Mouse (Mus musculus): ENCODE results near the gene Ube2g2. TPM values are rescaled to one million over a fixed set of nuclear protein-coding genes. Genes with fewer than 3 reads are reported as not detected.

The Ube2g2 gene
- polyA plus RNA-seq, 1 experiment from 2014 or later, result 40.5 TPM

- no peak for DNase-seq (ENCODE audit: low spot score)
- Histone ChIP-seq H3K4me1 (replicated peaks; ENCODE audit: control insufficient read depth, insufficient read depth, low read length) (no peaks in the 10 kb centered on the region), H3K9me3 (ENCODE audit: control insufficient read depth, low read length) (no peaks in the 10 kb centered on the region), H3K27me3 (ENCODE audit: control insufficient read depth, insufficient read depth, low read length) (no peaks in the 10 kb centered on the region), H3K4me3 (ENCODE audit: low read depth, low read length) (no peak overlapping the region), H3K4me2 (replicated peaks; ENCODE audit: low read depth, low read length) (no peak overlapping the region), H3K9ac (ENCODE audit: low read depth, low read length) (no peak overlapping the region), H3K36me3 (ENCODE audit: control insufficient read depth, insufficient read depth, low read length) (peaks cover 6% of the 10 kb centered on the region), H3K27ac (ENCODE audit: low read depth, low read length) (no peak overlapping the region)
- ATAC-seq (ENCODE audit: low FRiP score), result no peak
- WGBS, result 92% methylated on average over 3 of the region's 3 CpGs
Measured at GRCm38 (mm10) chr10:77613409-77613808, 8.7 kb upstream of the Ube2g2 start.

DNA sequence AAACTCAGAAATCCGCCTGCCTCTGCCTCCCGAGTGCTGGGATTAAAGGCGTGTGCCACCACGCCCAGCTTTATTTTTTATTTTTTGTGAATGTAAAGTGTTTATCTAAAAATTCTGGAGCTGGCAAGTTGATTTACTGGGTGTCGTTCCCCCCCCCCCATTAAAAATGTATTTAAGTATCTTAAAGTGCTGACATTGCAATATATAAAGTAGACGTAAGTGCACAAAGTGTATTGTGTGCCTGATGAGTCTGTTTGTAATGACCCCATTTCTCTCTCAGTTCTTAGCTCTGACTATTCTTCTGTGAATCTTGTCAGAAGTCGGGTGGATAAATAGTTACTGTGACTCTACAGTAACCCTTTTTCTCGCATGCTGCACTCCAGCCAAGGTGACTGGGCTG is 6.4 kb upstream of the Ube2g2 start:
- Histone ChIP-seq H3K27me3 (ENCODE audit: control insufficient read depth, insufficient read depth, low read length) (no peaks in the 10 kb centered on the region), H3K9ac (ENCODE audit: low read depth, low read length) (no peak overlapping the region), H3K4me2 (replicated peaks; ENCODE audit: low read depth, low read length) (no peak overlapping the region), H3K4me3 (ENCODE audit: low read depth, low read length) (no peak overlapping the region), H3K9me3 (ENCODE audit: control insufficient read depth, low read length) (no peaks in the 10 kb centered on the region), H3K36me3 (ENCODE audit: control insufficient read depth, insufficient read depth, low read length) (peaks cover 6% of the 10 kb centered on the region; the same call in 1 of the 2 replicates), H3K27ac (ENCODE audit: low read depth, low read length) (no peak overlapping the region), H3K4me1 (replicated peaks; ENCODE audit: control insufficient read depth, insufficient read depth, low read length) (no peaks in the 10 kb centered on the region)
- WGBS, result 95% methylated on average over 8 of the region's 8 CpGs
- DNase-seq (ENCODE audit: low spot score) (no peak), ATAC-seq (ENCODE audit: low FRiP score) (no peak)

- DNase-seq (ENCODE audit: low spot score), result no peak
- no peak overlapping the region for H3K27ac ChIP-seq (ENCODE audit: low read depth, low read length)
- no peak overlapping the region for H3K4me3 ChIP-seq (ENCODE audit: low read depth, low read length)
- ATAC-seq (ENCODE audit: low FRiP score), result no peak
- H3K36me3 ChIP-seq (ENCODE audit: control insufficient read depth, insufficient read depth, low read length), result peaks cover 6% of the 10 kb centered on the region; the same call in 1 of the 2 replicates
- no peaks in the 10 kb centered on the region for H3K27me3 ChIP-seq (ENCODE audit: control insufficient read depth, insufficient read depth, low read length)
- no peak overlapping the region for H3K4me2 ChIP-seq (replicated peaks; ENCODE audit: low read depth, low read length)
- WGBS, result 96% methylated on average over 9 of the region's 9 CpGs
- no peaks in the 10 kb centered on the region for H3K9me3 ChIP-seq (ENCODE audit: control insufficient read depth, low read length)
- no peaks in the 10 kb centered on the region for H3K4me1 ChIP-seq (replicated peaks; ENCODE audit: control insufficient read depth, insufficient read depth, low read length)
- H3K9ac ChIP-seq (ENCODE audit: low read depth, low read length), result no peak overlapping the region
Measured at GRCm38 (mm10) chr10:77616166-77616565, 5.9 kb upstream of the Ube2g2 start.

GRCm38 (mm10) chr10:77616926-77617325 is 5.1 kb upstream of the Ube2g2 start:
- H3K4me2 ChIP-seq (replicated peaks; ENCODE audit: low read depth, low read length), result no peak overlapping the region
- ATAC-seq (ENCODE audit: low FRiP score) (no peak), DNase-seq (ENCODE audit: low spot score) (no peak)
- H3K4me3 ChIP-seq (ENCODE audit: low read depth, low read length), result no peak overlapping the region
- no peak overlapping the region for H3K27ac ChIP-seq (ENCODE audit: low read depth, low read length)
- no peaks in the 10 kb centered on the region for H3K4me1 ChIP-seq (replicated peaks; ENCODE audit: control insufficient read depth, insufficient read depth, low read length)
- WGBS, result 95% methylated on average over 7 of the region's 7 CpGs
- no peak overlapping the region for H3K9ac ChIP-seq (ENCODE audit: low read depth, low read length)
- H3K27me3 ChIP-seq (ENCODE audit: control insufficient read depth, insufficient read depth, low read length), result no peaks in the 10 kb centered on the region
- H3K36me3 ChIP-seq (ENCODE audit: control insufficient read depth, insufficient read depth, low read length), result peaks cover 4% of the 10 kb centered on the region; the same call in 1 of the 2 replicates
- no peaks in the 10 kb centered on the region for H3K9me3 ChIP-seq (ENCODE audit: control insufficient read depth, low read length)

DNA sequence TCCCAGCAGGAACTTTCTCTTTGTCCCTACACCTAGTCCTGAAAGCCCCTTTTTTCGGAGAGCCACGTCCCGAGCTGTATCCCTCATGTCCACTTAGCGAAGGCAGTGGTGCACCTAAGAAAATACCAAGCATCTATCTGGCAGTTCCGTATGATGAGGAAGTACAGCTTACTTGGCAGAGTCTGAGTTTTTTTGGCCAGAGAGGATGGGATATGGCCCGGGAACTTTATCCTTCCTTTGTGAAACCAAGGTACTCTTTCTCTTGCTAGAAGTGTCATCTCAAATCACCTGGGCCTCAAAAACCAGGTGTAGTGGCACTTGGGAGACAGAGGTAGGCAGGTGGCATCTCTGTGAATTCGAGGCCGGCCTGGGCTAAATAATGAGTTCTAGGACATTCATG is 529 bp upstream of the Ube2g2 start:
- no peak for DNase-seq (ENCODE audit: low spot score)
- peak overlapping the region; percentile 71 for H3K9ac ChIP-seq (ENCODE audit: low read depth, low read length)
- WGBS, result 86% methylated on average over 8 of the region's 8 CpGs

GRCm38 (mm10) chr10:77623069-77623492 is 1.0 kb downstream of the Ube2g2 start:
- ATAC-seq (ENCODE audit: low FRiP score), result 0 out of 2 replicates have a peak, but pooled peaks have one; percentile 25
- WGBS, result 8% methylated on average over 8 of the region's 8 CpGs
- H3K4me1 ChIP-seq (replicated peaks; ENCODE audit: control insufficient read depth, insufficient read depth, low read length), result 0 out of 2 replicates have a peak, but pooled peaks cover 2% of the 10 kb centered on the region
- H3K36me3 ChIP-seq (ENCODE audit: control insufficient read depth, insufficient read depth, low read length), result no peaks in the 10 kb centered on the region
- peak overlapping the region; percentile 95 for H3K9ac ChIP-seq (ENCODE audit: low read depth, low read length)
- H3K4me2 ChIP-seq (replicated peaks; ENCODE audit: low read depth, low read length), result peak overlapping the region; percentile 74
- DNase-seq (ENCODE audit: low spot score), result peak; percentile 35
- no peaks in the 10 kb centered on the region for H3K27me3 ChIP-seq (ENCODE audit: control insufficient read depth, insufficient read depth, low read length)
- no peak overlapping the region for H3K27ac ChIP-seq (ENCODE audit: low read depth, low read length)
- no peaks in the 10 kb centered on the region for H3K9me3 ChIP-seq (ENCODE audit: control insufficient read depth, low read length)
- H3K4me3 ChIP-seq (ENCODE audit: low read depth, low read length), result peak overlapping the region; percentile 98

More for the DNA sequence above, 529 bp upstream of the Ube2g2 start:
- peak overlapping the region; percentile 79 for H3K27ac ChIP-seq (ENCODE audit: low read depth, low read length)
- peaks cover 4% of the 10 kb centered on the region; the same call in 1 of the 2 replicates for H3K36me3 ChIP-seq (ENCODE audit: control insufficient read depth, insufficient read depth, low read length)
- peak overlapping the region; percentile 74 for H3K4me2 ChIP-seq (replicated peaks; ENCODE audit: low read depth, low read length)
- no peak; the same call in 1 of the 2 replicates for ATAC-seq (ENCODE audit: low FRiP score)
- 0 out of 2 replicates have a peak, but pooled peaks cover 2% of the 10 kb centered on the region for H3K4me1 ChIP-seq (replicated peaks; ENCODE audit: control insufficient read depth, insufficient read depth, low read length)
- H3K27me3 ChIP-seq (ENCODE audit: control insufficient read depth, insufficient read depth, low read length), result no peaks in the 10 kb centered on the region
- no peaks in the 10 kb centered on the region for H3K9me3 ChIP-seq (ENCODE audit: control insufficient read depth, low read length)
- peak overlapping the region; percentile 98 for H3K4me3 ChIP-seq (ENCODE audit: low read depth, low read length)

GRCm38 (mm10) chr10:77623639-77624400 is 1.7 kb downstream of the Ube2g2 start:
- H3K36me3 ChIP-seq (ENCODE audit: control insufficient read depth, insufficient read depth, low read length), result no peaks in the 10 kb centered on the region
- no peak for DNase-seq (ENCODE audit: low spot score)
- H3K4me2 ChIP-seq (replicated peaks; ENCODE audit: low read depth, low read length), result peak overlapping the region; percentile 74
- no peaks in the 10 kb centered on the region for H3K27me3 ChIP-seq (ENCODE audit: control insufficient read depth, insufficient read depth, low read length)
- no peaks in the 10 kb centered on the region for H3K9me3 ChIP-seq (ENCODE audit: control insufficient read depth, low read length)
- 0 out of 2 replicates have a peak, but pooled peaks cover 2% of the 10 kb centered on the region for H3K4me1 ChIP-seq (replicated peaks; ENCODE audit: control insufficient read depth, insufficient read depth, low read length)
- no peak overlapping the region for H3K4me3 ChIP-seq (ENCODE audit: low read depth, low read length)
- ATAC-seq (ENCODE audit: low FRiP score), result no peak
- H3K9ac ChIP-seq (ENCODE audit: low read depth, low read length), result no peak overlapping the region
- H3K27ac ChIP-seq (ENCODE audit: low read depth, low read length), result no peak overlapping the region
- WGBS, result 91% methylated on average over 10 of the region's 10 CpGs

GRCm38 (mm10) chr10:77624570-77624995 is 2.5 kb downstream of the Ube2g2 start:
- 0 out of 2 replicates have a peak, but pooled peaks cover 2% of the 10 kb centered on the region for H3K4me1 ChIP-seq (replicated peaks; ENCODE audit: control insufficient read depth, insufficient read depth, low read length)
- 83% methylated on average over 7 of the region's 7 CpGs for WGBS
- no peak overlapping the region for H3K4me2 ChIP-seq (replicated peaks; ENCODE audit: low read depth, low read length)
- H3K27me3 ChIP-seq (ENCODE audit: control insufficient read depth, insufficient read depth, low read length), result no peaks in the 10 kb centered on the region
- no peaks in the 10 kb centered on the region for H3K9me3 ChIP-seq (ENCODE audit: control insufficient read depth, low read length)
- DNase-seq (ENCODE audit: low spot score), result no peak
- H3K27ac ChIP-seq (ENCODE audit: low read depth, low read length), result no peak overlapping the region
- no peak for ATAC-seq (ENCODE audit: low FRiP score)
- no peaks in the 10 kb centered on the region for H3K36me3 ChIP-seq (ENCODE audit: control insufficient read depth, insufficient read depth, low read length)
- no peak overlapping the region for H3K4me3 ChIP-seq (ENCODE audit: low read depth, low read length)
- no peak overlapping the region for H3K9ac ChIP-seq (ENCODE audit: low read depth, low read length)

DNA sequence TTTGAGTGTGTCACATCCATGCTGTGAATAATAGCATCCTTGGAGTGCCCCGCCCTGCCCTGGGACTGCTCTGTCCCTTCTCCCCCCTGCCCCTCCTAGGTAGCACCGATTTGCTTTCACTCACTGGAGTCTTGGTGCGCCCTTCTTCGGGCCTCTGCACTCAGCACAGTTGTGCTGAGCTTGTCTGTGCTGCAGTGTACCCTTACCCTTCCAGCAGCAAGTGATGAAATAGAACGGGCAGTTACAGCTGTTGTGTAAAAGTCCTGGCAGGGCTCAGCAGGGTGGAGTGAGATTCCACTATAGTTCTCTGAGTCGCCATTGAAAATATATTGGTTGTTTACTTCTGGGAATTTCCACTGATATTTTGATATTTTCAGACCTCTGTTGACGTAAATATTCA is 4.0 kb downstream of the Ube2g2 start:
- DNase-seq (ENCODE audit: low spot score), result no peak
- no peaks in the 10 kb centered on the region for H3K27me3 ChIP-seq (ENCODE audit: control insufficient read depth, insufficient read depth, low read length)
- ATAC-seq (ENCODE audit: low FRiP score), result no peak
- H3K9ac ChIP-seq (ENCODE audit: low read depth, low read length), result no peak overlapping the region
- WGBS, result 88% methylated on average over 7 of the region's 7 CpGs
- no peaks in the 10 kb centered on the region for H3K36me3 ChIP-seq (ENCODE audit: control insufficient read depth, insufficient read depth, low read length)
- 0 out of 2 replicates have a peak, but pooled peaks cover 2% of the 10 kb centered on the region for H3K4me1 ChIP-seq (replicated peaks; ENCODE audit: control insufficient read depth, insufficient read depth, low read length)
- H3K9me3 ChIP-seq (ENCODE audit: control insufficient read depth, low read length), result no peaks in the 10 kb centered on the region
- no peak overlapping the region for H3K4me2 ChIP-seq (replicated peaks; ENCODE audit: low read depth, low read length)
- no peak overlapping the region for H3K4me3 ChIP-seq (ENCODE audit: low read depth, low read length)
- no peak overlapping the region for H3K27ac ChIP-seq (ENCODE audit: low read depth, low read length)
